Mouse (Mus musculus) kidney, adult 10 weeks (tissue): ENCODE data around the gene Aspg. TPM values are rescaled to one million over a fixed set of nuclear protein-coding genes. Genes with fewer than 3 reads are reported as not detected.

ENCODE experiments used
- polyA plus RNA-seq: library from polyadenylated mRNA; stranded (reverse); fragments of 350-450 nt; fragmentation: Illumina TruSeq; extraction: RNeasy Lipid Tissue Mini Kit (QIAGEN cat#74804); gene quantifications from one replicate; pipeline ENCODE4 v1.2.3, GENCODE M21; 2014; ENCODE audit warnings: low read depth, low replicate concordance

The Aspg gene
- polyA plus RNA-seq = 0.65 TPM

DNA sequence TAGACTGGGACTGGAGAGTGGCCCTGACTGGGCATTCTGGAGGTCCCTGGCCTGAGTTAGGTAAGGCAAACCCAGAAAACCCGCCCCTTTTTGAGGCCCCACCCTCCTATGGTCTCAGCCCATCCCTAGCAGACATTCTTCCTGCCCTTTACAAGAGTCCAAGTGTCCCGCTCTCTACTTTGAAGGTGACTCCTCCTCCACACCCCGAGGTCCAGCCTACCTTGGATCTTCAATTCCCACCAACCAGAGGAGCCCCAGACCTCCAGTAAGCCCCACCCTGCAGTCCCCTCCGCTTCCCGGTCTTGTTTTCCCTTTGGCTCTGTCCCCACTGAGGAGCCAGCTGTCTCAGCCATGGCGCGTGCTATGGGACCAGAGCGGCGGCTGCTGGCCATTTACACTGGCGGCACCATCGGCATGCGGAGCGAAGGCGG lies at the start of gene Aspg:
Aspg (plus strand) TSS at position 139 of the 431 bp plus-strand sequence.

DNA sequence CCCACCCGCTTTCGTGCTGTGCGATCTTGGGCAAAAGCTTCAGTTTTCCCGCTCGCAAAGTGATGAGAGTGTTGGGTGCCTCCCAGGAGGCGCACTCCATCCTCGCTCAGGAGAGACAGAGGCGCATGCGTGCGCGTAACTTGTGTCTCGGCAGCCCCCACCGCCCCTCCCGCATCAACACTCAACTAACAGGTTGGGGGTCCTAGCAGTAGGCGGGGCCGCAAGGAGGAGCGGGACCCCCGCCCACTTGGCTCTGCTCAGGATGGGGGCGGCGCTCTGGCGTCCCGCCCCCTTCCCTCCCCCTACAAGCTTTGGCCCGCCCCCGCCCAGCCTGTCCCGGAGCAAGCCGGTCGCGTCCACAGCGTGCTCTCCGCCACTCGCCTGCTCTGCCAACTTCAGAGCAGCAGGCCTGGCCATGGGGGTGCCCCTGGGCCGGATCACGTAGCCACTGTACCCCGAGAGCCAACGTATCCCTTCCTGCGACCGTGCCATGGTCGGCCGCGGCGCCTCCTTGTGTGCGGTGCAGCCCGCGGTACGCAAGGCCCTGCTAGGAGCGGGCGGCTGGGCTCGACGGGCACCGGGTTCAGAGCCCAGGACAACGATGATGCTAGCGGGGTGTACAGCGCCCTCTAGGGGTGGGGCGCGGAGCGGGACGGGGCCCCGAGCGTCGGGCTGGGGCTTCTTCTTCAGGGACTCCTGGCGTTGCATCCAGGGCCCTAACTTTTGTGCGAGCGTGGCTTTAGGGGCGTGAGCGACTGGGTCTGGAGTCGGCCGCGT lies 39.6 kb downstream of the Aspg start, which contains the start of gene Kif26a:
Kif26a (plus strand) TSS at position 334 of the 777 bp plus-strand sequence.

Other genes starting within 250 kb of the Aspg start
- gene Ppp1r13b, start 198.6 kb upstream of the Aspg start, polyA plus RNA-seq = 3.0 TPM
- 1,899 TPM for gene Atp5mpl, start 139.7 kb upstream of the Aspg start, polyA plus RNA-seq
- gene Tdrd9, start 135.1 kb upstream of the Aspg start, polyA plus RNA-seq = not detected
- gene Rd3l, start 125.4 kb upstream of the Aspg start, polyA plus RNA-seq = not detected
- 0.08 TPM for gene Kif26a, start 39.5 kb downstream of the Aspg start, polyA plus RNA-seq